Mouse (Mus musculus) small intestine, adult 2 months (tissue): ENCODE data around the gene 9930111J21Rik2.
"Not testable (repeated sequence)": the region's sequence is repeated elsewhere in the genome, so short reads cannot be mapped to it uniquely, and the experiment has no call there.

ENCODE experiments used
- CTCF ChIP-seq: fragments of 200-500 bp; IDR thresholded peaks from 2 replicates; pipeline ENCODE4 v1.5.1; 2012; ENCODE audit warnings: low read depth, mild to moderate bottlenecking, control low read depth, inconsistent platforms, low read length, moderate library complexity, mixed read lengths; ENCODE audit not compliant: insufficient replicate concordance, insufficient read length; ENCODE audit errors: extremely low read depth
- POLR2A ChIP-seq: fragments of 200-500 bp; IDR thresholded peaks from 2 replicates; pipeline ENCODE4 v1.6.1; 2012; ENCODE audit warnings: low read depth, mild to moderate bottlenecking, control low read depth, inconsistent platforms, low read length, moderate library complexity

GRCm38 (mm10) chr11:48989981-48990380 lies 61.1 kb downstream of the 9930111J21Rik2 start:
- TF ChIP-seq POLR2A, CTCF: not testable (repeated sequence)
